Mouse (Mus musculus) adrenal gland, postnatal 10 days (tissue): Measurements from ENCODE around the gene Slmap. TPM values are rescaled to one million over a fixed set of nuclear protein-coding genes. Genes with fewer than 3 reads are reported as not detected.
"Not testable (repeated sequence)": the region's sequence is repeated elsewhere in the genome, so short reads cannot be mapped to it uniquely, and the experiment has no call there.

Experiments used
- DNase-seq: peaks from one replicate; pipeline ENCODE4 v3.0.0; 2021; ENCODE audit warnings: mixed read lengths
- long read RNA-seq, 2 experiments: library from polyadenylated mRNA; stranded (forward); transcript quantifications; one replicate each; pipeline ENCODE4 v2.0.0; 2021
- total RNA-seq, 2 experiments: library from RNA; stranded (reverse); gene quantifications; 2 replicates each; pipeline ENCODE4 v1.2.3; 2021

Slmap gene
- total RNA-seq = 100 to 1,000 TPM in 1 of 2 experiments, 10 to 100 TPM in 1; 96.7 to 114 TPM
- long read RNA-seq, experiment 1, full-length matches to known transcripts = 2 of 67 reads
- long read RNA-seq, experiment 1, partial matches to known transcripts = 32 of 67 reads
- long read RNA-seq, experiment 1, other reads (novel, unspliced or antisense) = 33 of 67 reads
- long read RNA-seq, experiment 2, partial matches to known transcripts = 10 of 52 reads
- long read RNA-seq, experiment 2, other reads (novel, unspliced or antisense) = 42 of 52 reads

DNA sequence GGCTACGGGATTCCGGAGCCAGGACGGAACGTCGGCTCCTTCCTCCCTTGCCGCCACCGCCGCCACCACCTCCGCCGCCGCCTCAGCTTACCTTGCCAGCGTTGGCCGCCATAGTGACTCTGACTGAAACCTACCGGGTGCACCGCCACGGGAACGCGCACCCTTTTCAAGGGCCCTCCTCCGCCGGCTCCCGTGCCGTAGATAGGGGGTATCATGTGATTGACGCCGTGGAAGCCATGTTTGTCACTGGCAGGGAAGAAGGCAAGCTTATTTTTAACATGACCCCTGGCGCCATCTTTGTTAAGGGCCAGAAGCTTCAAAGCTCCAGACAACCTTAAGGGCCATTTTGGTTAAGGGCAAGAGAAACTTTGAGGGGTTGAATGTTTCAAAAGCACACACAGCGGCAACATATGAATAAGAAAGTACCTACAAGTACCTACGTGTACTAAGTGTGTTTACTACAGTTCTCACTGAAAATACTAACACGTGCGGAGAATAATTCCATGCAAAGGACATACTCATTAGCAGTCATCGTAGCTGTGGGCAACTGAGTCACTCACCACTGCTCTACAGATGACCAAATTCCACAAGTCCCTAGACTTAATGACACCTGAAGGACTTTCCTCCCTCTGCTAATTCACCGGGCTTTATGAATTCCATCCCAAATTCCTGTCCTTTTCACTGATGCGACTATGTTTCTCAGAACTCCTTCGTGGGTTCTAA lies at the start of gene Slmap:
Gene Slmap (minus strand): TSS at position 175 of the 723 bp plus-strand sequence.
- peak; percentile 99 for DNase-seq

DNA sequence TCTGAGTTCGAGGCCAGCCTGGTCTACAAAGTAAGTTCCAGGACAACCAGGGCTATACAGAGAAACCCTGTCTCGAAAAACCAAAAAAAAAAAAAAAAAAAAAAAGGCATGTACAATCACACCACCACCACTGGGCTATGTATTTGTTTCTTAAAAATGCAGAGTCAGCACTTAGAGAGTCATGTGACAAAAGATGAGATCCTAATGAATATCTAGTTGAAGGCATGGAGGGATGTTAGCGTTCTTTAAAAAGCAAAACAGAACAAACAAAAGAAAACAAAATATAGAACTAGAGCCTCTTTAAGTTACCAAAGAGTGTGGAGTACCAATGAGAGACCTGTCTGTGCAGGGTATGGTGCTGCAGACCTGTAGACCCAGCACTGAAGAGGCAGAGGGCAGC lies 48.9 kb upstream of the Slmap start:
- DNase-seq = no peak

DNA sequence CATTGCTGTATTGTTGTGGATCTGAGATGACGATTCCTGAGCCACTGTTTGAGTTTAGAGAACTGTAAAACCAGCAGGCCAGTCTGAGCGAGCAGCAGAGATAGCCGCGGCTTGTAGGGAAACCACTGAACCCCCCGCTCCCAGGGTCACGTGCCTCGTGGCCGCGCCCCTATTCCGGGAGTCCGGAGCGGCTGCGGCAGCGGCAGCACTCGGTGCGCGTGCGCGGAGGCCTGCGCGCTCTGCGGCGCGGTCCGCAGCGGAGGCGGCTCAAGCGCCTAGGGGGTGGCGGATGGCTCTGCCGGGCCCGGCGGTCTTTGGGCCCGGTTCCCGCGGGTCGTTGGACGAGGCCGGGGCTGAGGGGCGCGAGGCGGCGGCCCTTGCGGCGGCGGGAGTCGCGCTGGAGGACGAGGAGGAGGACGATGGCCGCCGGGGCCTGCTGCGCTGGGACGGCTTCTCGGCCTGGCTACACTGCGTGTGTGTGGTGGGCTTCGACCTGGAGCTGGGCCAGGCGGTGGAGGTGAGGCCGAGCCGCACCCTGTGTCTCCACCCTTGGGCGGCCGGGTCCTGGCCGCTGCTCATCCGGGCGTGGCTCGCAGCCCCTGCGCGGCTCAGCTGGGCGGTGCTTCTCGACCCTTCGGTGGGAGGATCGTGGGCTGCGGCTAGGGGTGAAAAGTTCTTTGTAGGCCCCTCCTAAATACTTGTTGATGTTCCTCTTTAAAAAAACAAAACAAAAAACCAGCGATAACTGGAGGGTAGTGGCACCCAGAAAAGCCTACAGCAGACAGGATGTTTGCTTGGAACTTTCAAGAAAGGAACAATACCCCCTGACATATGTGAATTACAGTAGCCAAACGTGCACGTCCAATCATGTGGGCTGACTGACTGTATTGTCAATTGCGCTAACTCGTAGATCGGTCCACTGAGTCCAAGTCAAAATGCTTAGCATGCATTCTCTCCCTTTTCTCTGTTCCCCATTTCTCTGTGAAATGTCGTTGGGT lies 44.9 kb upstream of the Slmap start:
- peak; percentile 94 for DNase-seq

DNA sequence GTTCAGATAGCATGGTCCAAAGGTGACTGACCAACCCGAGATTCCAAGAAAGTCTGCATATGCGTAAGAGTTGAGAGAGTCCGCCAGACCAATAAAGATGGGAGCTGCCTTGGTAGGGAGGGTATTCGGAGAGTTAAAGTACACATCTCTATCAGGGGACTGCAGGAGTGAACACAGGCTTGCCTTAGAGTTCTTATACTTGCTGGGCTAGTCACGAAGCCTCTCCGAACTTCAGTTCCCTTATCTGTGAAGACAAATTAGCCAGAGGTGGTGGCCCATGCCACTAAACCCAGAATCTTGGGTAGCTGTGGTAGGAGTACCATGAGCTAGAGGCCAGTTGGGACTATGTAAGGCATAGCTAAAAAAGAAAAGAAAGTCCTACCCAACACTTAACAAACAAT lies 44.1 kb upstream of the Slmap start:
- DNase-seq = no peak

DNA sequence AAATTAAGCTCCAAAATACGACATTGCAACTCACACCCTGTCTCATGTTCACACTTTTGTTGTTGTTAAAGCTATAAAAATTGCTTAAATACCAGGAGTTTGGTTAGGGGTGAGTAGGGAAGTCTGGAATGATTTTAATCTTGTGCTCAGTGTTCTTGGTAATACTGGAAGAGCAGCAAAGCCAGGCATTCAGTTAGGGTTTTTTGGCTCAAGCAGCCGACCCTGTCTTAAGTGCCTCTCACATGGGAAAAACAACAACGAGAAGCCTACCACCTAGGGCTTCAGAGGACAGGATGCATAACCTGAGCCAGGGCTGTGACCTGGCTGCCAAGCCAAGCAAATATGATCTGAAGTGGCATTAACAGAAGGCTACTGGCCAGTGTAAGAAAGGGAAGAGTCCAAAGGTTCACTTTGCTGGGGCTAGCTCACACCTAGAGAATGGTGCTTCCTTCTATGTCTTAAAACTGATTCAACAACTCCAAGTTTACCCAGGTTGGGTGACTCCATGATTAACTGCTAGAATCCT lies 41.6 kb upstream of the Slmap start:
- no peak for DNase-seq

DNA sequence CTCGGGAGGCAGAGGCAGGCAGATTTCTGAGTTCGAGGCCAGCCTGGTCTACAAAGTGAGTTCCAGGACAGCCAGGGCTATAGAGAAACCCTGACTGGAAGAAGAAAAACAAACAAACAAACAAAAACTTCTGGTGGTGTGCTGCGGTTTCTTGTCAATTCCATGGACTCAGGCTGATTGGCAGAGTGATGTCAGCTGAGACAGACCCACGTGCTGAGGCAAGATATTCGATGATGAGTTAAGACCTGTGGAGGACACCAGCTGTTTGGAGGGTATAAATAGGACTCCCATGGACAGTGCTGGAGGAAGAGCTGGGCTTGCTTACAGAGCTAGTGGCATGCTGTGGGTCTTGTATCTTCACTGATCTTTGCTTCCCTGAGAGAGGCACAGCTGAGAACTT lies 38.8 kb upstream of the Slmap start, which contains the start of gene Dennd6a:
Gene Dennd6a (plus strand): TSS at position 301 of the 400 bp plus-strand sequence.
- DNase-seq = not testable (repeated sequence)

DNA sequence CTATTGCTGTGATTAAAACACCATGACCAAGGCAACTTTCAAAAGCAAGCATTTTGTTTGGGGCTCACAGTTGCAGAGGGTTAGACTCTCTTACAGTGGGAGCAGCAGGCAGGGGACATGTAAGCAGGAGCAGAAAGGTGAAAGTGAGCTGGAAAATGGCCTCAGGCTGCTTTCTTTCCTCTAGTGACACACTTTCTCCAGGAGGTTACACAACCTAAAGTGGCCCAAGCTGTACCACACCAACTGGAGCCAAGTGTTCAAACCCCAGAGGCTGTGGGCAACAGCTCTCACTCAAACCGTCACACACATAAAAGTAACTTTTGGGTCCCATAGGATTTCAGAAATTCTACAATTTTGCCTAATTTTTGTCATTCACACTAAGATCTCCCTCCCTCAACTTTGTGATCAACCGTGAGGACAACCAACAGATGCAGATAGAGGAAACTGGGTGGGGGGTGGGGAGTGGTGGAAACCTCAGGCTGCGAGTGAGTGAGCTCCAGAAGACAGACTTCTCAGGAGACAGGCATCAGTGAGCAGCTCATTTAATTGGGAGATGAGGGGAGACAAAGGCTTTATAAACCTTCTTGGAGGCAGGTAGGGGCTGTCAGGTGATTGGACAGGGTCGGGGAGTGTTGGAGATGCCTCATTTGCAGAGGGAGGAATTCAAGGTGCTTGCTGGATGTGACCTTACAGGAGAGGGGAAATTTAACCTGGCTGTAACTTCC lies 37.4 kb upstream of the Slmap start:
- DNase-seq = peak; percentile 20

DNA sequence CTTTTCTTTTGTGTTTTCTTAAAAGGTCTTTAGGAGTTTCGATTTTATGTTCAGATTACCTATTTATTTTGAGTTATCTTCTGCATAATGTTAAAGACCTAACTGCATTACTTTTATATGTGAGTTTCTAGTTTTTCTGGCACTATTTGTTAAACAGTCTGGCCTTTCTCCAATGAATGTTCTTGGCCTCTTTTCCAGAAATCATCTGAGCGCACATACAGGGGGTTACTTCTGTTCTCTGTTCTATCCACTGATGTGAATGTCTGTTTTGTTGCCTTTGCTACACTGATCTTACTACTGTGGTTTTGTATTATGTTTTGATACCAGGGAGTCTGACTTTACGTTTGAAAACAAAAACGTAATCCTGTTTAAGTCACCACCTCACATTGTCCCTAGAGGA lies 35.1 kb upstream of the Slmap start:
- DNase-seq = no peak

DNA sequence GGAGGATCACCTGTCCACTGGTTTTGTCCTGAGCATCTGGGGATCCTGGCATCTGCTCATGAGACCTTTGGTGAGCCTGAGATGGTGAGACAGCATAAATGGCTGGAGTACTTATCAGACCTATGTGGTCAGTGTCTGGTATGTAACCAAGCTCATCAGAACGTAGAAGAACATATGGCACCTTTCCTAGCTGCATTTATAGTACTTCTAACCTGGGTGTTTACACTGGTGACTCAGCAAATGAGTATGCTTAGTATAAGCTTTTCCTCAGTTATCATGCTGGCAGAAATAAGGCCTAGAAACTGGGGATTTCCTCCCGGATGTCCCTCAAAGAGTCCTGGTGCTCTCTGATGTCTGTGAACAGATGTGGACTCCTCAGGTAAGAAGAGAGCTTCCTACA lies 27.5 kb upstream of the Slmap start:
- DNase-seq = no peak

DNA sequence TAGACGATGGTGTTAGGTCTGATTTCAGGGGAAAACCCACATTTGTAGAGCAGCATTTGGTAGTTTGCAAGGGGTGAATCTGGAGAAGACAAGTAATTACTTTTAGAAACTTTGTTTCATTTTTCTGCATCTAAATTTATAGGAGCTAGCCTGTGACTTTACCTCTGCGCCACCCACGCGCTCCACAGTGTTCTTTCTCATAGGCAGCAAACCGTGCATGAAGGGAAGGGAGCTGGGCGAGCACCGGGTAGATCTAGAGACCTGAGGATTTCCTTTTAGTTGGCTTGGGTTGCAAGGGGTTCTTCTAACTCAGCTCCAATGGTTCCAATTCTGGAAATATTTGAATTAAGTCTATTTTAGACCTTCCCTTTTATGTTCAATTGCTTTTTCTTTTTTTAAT lies 23.8 kb upstream of the Slmap start:
- no peak for DNase-seq

DNA sequence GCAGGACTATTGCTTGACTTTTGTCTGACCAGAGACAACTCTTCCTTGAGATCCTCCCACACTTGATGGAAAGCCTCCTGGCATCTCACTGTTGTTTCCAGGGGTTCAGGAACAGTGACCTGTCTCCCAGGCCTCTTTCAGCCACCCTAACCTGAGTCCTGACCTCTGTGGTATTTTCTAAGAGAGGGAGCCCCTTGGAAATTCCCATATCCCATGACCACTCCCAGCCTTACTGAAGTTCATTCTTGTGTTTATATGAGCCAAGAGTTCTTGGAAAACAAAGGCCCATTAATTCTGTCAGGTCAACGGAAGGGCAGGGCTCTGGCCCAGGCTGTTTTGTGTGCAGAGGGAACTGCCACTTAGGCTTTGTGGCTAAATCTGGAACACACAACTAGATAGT lies 22.9 kb upstream of the Slmap start:
- DNase-seq = no peak

DNA sequence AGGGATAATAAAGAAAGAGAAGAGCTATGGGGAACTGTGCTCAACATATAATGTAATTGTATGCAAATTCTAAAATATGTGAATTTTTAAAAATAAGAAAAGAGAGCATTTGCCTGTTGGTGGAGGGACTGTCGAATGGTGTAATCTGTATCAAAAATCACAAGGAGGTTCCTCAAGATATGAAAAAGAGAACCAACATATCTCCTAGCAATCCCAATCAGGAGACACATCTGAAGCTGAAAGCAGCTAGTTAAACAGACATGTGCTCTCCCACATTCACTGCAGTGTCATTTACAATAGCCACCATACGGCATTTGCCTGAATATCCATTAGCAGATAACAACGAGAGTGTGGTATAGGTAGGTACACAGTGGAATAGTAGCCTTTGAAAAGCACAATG lies 18.1 kb upstream of the Slmap start:
- no peak for DNase-seq

DNA sequence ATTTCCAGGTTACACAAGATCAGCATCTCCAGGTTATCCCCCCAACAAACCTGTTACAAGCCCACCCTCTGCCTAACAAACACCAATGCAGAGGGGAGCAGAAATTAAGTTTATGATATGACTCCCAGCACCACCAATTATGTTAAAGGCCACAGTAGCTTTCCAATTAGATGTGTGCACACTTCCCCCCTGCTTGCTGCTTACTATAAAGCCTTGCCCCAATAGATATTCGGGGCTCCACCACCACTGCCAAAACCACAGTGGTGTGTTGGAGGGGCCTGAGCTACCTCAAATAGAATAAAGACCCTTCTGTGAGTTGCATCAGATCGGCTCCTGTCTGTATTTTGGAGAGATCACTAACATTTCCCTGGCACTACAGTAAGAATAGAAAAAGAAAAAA lies 17.7 kb upstream of the Slmap start:
- DNase-seq = no peak

DNA sequence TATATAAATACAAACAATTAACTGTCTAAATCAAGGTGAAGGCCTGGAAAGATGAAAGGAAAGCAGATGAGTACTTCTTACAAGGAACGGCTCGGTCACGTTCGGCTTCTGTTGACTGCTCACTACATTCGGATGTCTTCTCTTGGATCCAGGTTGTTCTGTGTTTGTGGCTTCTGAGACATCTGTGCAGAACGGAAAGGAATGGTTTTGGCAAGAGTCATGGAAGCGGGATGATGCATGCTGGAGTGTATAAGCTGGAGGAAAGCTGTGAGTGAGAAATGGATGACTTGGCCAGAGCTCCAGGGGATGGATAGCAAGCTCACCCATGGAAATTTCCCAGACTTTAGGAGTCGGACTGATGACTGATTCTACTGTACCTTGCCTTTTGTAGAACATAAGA lies 16.0 kb upstream of the Slmap start:
- no peak for DNase-seq

DNA sequence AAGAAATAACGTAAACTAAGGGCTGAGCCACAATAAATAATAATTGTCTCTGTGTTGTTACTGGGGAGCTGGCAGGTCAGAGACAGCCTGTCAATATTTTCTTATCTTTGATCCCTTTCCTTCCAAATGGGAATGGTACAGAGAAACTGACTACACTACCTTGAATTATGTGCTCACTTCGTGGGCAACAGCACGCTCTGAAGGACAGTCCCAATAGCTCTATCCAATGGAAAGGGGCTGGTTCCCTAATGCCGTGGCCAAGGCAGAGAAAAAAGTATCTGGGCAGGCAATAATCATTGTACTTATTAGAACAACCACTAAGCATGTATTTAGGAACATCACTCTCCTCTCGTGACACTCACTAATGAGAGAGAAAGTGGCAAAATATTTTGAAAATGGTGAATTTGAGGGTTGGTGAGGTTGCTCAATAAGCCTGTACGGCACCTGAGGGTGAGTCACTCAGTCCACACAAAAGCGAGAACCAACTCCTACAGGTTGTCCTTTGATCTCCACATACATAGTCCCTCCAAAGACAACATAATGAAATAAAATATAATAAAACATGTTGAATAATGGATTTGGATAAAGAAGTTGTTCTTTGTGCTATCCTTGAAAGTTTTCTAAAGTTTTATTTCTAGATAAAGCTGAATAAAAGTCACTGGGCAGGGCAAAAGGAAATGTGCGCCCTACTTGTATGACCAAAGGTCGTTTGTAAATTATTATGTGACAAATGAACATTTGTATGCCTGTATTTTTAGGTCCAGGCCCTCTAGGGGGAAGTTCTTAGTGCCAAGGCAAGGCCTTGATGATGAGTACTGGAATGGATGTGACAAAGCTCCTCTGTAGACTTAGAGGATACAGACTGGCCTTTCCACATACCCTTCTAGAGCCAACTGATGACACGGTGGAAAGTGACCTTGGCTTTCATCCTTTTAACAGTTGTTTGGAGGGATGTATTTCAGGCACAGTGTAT lies 13.1 kb upstream of the Slmap start:
- DNase-seq = peak; percentile 28

DNA sequence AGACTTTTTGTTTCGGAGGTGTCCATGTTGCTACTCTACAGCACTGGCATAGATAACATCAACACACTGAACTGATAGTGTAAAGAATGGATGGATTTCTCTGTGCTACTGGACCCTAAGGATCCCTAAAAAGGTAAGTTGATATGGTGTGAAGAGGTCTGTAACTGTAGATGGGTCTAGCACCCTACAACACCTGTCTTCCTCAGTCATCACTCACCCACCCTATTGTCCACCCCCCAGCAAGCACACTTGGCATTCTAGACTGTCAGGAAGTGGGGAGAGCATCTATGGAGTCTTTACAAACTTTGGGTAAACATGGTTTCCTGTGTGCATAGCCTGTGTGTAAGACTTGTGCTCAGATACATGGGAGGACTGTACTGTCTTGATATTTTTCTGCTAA lies 7.4 kb upstream of the Slmap start:
- no peak for DNase-seq

DNA sequence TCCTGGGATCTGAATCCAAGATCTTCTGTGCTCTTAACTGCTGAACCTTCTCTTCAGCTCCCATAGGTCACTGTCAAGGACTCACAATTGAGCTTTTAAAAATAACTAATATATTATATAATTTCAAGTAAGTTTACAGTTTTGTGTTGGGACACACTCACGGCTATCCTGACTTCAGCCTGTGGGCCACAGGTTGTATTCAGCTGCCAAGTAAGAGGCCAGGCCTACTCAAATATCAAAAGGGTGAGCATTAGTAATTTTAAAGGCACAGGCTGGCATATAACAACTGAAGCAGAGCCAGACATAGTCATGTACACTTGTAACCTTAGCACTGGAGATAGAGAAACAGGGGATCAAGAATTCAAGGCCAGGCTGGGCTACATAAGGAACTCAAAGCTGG lies 5.8 kb upstream of the Slmap start:
- DNase-seq = peak; percentile 32

DNA sequence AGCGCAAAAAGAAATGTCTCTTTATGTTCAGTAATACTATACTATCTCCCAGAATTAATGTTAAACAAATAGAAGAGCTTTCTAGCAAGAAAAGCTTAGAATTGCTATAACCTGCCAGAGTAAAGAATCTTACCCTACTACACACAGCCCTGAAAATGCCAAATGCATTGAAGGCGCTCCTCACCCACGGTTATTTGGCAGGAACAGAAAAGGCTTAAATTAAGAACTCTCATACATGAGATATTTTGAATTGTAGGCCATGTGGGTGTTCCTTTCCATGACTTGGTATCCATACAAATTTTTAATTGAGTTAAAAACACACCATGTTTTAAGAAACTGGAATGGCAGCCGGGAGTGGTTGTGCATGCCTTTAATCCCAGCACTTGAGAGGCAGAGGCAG lies 4.5 kb upstream of the Slmap start:
- DNase-seq = no peak

DNA sequence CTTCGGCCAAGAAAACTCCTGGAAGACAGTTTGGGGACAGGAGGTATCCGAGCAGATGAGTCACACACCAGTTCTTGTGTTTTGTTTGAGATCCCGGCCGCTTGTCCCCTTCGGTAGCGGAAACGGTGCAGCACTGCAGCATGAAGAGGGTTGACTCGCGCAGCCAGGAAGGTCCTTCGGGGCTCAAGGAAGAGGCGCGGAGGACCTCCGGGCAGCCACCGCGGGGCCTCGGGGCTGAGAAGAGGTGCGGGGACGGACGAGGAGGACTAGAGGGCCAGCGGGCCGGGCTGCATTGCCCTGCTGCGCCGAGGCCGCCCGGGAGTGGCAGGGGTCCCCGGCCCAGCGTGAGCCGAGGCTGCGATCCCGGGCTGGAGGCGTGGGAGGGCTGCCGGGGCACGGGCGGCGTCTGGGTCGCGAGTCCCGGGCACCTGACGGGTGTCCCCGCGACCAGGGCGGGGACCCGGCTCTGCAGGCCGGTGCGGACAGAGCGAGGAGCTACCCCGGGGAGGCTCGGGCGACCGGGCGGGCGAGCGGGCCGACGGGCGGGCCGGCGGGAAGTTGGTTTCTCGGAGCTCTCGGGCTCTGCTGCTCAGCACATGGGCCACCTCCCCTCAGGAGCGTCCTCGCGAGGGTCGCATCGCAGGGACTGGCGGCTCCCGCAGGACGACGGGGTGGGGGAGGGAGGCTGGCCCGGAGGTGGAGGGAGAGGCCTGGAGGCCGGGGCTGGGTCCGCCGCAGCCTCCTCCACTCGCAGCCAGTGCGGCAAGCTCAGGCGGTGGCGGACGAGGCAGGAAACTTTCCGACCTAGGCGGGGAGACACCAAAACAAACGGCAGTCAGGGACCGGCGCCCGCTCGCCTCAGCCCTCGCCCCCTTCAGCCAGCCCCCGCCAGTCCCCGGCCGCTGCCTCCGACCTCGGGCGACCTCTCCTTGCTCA lies 642 bp downstream of the Slmap start:
- peak; percentile 73 for DNase-seq
